Mouse (Mus musculus) embryo, embryonic 9.5 days (tissue): Measurements from ENCODE around the gene Smim24.
A peak's percentile ranks its signal among the peaks of the same experiment; 100 is the strongest.

ENCODE experiments used
- DNase-seq: peaks from one replicate; pipeline ENCODE4 v3.0.0-alpha.2; 2017; ENCODE audit errors: extremely low spot score

The Smim24 gene

DNA sequence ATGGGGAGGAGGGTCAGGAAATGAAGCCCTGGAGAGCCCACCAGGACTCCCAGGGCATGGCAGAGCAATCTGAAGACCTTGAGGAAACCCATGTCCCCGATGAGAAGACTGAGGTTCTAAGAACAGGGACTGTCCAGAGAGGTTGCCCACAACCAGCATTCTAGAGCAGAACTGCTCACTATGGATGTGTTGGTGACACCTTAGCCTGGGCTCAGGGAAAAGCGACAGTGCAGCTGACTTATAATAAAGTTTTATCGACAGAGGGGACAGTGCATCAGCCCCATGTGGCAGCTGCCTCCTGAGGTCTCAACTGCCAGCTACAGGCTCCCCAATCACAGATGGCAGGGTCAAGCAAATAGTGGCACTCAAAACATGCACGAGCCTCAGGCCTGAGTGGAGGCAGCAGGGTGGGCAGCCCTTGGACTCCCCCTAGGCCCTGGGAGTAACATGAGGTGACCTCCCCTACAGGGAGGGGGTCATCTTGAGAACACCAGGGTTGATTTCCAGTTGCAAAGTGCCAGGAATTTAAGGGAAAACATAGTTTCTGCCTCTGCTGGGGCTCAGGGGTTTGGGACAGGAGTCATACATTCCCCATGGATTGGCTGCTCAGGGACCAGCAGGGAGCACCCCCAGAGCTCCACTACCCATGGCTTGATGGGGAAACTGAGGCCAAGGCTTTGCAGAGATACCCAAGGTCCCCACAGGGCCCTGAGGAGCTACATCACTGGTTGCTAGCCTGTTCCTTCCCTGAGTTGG lies 28.4 kb downstream of the Smim24 start:
- no peak for DNase-seq

DNA sequence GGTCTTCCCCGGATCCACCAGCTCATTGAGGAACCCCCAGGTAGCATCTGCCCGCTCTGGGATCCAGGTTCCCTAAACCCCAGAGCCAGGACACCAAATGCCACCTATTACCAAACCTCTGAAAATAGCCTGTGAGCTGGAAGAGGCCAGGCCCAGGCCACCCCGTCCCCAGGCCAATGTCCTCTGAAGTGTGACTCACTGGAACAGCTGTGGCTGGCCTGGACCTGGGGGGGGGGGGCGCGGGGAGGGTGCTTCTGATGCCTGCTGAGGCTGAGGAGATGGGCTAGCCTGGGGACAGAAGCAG lies 28.9 kb downstream of the Smim24 start:
- DNase-seq: no peak

DNA sequence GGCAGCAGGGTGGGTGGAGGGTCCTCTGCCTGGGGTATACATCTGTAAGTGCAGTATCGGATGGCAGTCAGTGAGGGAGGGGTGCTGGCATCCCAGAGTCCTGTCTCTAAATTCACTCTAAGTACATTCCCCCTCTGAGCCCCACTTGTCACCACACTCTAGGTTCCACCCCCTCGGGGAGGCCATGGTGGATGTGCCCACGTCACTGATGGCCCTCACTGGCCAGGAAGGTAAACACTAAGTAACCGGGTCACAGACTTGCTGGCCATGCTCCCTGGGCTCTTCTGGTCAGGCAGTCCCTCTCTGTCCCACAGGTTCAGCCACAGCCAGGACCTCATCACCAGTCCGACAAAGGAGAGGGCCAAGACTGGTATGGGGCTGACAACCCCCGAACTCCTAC lies 29.3 kb downstream of the Smim24 start:
- no peak for DNase-seq

DNA sequence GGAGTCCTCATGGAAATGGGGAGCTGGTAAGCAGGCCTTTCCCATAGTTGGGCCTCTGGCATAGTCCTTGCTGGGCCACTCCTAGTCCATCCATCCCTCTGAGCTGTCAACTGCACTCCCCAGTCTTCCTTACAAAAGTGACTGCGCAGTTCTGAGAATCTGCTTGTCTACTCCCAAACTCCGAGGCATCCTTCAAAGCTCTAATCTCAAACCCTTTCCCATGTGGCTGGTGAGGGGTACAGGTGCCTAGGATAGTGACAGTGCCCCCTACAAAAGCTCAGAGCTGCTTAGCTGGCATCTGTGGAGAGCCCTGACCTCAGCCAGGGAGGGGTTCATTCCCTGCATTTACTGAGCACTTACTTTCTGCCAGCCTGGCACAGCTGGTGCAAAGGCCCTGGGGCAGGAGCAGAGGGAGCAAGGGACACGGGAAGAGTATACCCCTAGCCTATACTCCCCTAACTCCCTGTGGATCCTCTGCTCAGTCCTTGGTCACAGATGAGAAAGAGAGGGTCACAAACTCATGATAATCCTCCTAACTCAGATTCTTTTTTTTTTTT lies 29.9 kb downstream of the Smim24 start:
- DNase-seq: no peak

DNA sequence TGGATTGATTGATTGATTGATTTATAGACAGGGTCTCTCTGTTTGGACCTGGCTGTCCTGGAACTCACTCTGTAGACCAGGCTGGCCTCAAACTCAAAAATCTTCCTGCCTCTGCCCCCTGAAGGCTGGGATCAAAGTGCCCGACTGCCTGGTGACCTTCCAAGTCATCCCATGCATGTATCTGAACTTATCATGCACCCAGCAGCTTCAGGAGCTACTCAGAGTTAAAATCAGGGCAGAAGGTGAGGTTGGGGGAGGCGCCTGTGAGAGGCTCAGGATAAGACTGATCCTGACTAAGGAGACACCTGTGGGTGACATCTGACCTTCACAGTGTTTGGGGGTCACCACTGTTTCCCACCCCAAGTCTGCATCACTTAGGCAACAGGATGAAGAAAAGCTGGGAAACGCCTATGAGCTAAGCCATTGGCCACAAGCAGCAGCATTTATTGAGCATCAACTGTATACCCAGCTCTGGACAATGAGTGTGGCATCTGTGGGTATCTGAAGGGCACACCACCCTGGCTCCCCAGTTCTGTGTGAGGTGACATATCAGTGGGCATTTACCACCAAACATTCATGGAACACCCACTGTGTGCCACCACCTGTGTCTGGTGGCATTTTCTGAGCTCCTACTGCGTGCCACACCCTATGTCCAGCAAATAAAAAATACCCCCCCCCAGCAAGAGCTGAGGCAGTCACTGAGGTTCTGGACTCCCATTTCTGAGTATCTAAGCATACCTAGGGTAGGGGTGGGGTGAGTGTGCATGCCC lies 30.8 kb downstream of the Smim24 start:
- DNase-seq: no peak

DNA sequence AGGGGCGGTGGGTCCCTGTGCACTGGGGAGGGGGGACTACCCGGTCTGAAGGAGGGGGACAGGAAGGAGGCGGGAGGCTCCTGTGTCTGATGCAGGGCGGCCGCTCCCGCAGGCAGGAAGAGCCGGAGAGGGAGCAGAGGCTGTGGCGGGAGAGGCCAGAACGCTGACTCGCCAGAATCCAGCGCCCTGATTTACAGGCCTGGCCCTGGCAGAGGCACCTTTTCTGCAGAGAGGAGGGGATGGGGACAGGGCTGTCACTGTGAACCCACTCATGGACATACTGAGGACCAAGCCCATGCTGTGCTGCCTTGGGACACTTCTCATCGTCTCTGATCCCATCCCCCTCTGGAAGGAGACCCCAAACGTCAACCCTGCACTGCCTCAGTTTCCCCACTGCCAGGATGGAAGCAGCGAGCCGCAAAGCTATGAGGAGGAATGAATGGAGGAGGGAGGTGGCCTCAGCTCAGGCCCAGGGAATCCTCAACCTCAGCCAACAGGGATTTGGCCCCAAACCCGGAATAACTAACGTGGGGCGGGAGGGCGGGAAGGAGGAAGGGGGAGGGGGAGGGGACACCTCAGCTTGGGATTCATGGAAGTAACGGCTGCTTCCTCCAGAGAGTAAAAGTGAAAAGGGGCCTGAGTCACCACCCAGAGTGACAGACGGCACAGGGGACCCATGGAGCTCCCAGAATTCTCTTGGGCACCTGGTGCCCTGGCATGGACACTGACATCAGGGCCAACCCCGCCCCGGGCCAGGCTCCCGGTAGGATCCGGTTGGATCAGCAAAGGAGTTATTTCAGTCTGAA lies 31.6 kb downstream of the Smim24 start:
- DNase-seq: peak; percentile 12

DNA sequence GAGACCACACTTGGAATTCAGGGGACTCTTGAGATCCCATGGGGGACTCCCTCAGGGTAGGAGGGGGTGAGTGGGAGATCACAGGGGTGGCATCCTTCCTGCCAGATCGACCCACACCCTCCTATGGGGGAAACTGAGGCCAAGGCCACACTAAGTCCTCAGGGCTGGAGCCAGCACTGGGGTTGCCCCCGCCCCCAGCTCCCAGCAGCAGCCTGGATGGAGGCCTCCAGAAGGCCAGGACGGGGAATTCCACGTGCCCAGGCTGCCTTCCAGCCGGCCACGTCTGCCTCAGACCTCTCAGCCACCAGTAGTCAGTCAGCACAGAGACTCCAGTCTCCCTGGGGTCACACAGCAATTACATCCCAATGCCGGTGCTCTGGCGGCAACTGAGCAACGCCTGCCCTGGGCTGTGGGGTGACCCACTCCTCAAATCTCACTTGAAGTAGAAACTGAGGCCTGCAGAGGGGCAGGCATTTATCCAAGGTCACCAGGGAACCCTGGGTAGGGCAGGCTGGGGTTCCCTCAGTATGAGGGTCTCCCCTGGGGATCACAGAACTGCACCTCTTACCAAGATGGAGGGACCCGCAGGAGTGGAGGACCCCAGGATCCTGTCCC lies 32.5 kb downstream of the Smim24 start:
- peak; percentile 7 for DNase-seq

DNA sequence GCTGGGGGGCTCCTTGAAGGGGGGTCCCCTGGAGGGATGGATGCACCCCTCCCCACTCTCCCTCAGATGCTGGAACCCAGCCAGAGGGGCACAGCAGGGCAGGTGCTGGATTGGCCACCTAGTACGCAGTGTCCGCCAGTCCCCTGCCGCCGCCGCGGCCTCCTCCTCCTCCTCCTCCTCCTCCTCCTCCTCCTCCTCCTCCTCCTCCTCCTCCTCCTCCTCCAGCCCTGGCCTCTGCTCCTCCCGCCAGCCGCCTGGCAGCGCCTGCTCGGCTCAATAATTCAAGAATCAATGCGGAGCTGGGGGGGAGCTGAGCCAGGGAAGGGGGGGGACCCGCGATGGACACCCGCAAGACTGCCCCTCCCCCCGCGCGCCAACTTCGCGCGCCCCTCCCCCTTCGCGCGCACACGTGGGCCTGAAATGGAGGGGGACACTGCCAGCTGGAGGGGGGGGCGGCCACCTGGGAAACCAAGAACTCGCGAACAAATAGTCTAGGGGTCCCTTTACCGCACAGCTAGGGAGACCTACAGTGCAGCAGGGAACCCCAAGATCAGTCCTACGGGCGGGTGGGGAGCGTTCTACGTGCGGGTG lies 33.3 kb downstream of the Smim24 start:
- DNase-seq: peak; percentile 5

DNA sequence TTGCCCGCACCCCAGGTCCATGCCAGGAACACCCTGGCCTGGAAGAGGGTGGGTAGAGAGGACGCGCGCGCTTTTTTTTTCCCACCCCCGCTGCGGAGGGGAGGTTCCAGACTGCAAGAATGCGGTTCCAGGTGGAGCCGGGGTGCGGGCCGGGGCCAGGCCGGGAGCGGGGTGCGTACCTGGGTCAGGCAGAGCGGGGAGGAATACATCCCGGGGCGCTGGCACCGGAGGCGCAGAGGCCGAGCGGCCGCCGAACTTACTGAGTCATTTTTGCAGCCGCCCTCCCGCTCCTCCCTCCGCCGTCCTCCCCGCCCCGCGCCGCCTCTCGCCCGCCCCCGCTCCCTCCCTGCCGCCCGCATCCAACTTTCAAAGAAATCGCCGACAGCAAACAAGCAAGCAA lies 34.0 kb downstream of the Smim24 start:
- peak; percentile 9 for DNase-seq

DNA sequence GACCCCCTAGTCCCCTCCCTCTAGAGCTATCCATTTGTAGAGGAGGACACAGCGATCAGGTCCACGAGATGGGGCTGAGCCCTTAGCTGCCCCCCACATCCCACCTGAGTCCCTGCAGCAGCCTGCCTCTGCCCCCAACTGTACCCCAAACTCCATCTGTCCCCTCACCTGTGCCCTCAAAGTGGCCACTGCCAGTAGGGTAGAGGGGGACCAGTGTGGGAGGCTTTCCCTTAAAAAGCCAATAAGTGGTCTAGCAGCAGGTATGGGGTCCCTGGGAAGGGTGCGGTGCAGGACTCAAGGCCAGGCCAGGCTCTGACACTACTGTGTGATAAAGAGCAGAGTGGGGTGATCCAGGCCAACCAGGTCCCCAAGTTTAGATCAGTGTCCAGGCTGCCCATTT lies 34.5 kb downstream of the Smim24 start:
- DNase-seq: no peak

DNA sequence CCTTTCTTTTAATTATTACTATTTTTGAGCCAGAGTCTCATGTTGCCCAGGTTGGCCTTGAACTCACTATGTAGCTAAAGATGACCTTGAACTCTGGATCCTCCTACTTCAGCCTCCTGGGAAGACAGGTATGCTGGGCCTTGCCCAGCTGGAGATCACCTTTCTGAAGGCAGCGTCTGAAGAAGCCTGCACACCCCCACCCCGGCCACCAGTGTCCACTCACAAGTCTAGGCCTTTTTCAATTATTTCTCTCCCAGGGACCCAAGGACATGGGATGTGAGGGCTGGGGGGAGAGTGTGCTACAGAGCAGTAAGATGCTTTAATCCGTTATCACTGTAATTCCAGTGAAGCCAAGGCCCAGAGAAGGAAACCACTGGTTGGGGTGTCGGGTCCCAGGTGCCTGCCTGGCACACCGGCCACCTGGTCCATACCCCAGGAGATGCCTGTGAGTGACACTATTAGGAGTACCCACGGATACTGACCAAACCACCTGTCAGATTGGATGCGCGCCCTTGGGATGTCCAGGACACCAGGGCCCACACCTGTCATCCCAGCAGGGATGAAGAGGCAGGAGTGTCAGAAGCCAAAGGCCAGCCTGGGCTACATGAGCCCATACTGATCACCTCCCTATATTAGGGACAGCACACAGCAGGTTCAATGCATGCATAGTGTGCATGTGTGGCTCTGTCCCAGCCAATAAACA lies 35.1 kb downstream of the Smim24 start:
- DNase-seq: no peak

DNA sequence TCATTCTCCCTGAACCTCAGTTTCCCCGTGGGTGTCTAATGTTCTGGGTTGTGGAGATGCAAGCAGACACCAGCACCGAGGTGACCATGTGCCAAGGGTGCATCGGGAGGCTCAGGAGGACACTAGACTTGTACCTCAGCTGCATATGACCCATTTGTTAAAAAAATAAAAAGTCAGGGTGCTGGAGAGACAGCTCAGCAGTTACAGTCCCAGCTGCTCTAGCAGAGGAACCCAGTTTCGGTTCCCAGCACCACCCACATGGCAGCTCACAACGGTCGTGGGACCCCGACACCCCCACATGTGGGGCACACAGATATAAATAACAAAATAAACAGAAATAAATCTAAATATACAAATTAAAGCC lies 35.6 kb downstream of the Smim24 start:
- DNase-seq: no peak

DNA sequence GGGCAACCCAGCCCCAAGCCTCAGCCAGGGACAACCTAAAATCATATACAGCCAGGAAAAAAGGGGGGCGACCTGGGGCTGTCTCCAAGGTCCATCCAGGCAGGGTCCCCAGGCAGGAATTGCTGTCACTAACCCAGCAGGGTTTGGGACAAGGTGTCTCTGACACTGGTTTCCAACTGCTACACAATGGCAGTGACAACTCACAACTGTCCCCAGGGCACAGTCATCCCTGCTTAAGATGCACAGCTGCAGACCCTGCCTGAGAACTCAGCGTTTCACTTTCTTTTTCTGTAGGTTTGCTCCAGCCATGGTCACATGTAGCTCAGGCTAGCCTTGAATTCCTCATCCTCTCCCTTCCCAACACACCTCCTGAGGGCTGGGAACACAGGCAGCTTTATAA lies 36.2 kb downstream of the Smim24 start:
- no peak for DNase-seq

DNA sequence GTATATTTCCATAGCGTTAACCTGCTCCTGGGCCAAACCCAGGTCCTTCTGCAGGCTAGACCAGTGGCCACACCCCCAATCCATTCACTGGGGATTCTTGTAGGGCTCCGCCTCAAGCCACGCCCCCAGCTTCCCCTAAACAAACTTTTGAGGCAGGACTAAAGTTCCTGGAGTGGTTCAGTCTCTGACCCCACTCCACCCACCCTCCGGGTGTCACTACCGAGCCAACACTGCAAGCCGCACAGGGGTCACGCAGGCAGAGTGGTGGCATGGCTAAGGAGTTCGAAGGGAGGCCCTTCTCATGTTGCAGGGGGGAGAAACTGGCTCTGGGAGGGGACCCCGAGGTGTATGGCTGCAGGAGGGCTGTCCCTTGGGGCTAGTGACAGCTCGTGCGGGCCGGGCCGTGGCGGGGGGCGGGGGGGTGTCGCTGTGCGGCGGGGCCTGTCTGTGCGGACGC lies 36.8 kb downstream of the Smim24 start:
- DNase-seq: peak; percentile 79

DNA sequence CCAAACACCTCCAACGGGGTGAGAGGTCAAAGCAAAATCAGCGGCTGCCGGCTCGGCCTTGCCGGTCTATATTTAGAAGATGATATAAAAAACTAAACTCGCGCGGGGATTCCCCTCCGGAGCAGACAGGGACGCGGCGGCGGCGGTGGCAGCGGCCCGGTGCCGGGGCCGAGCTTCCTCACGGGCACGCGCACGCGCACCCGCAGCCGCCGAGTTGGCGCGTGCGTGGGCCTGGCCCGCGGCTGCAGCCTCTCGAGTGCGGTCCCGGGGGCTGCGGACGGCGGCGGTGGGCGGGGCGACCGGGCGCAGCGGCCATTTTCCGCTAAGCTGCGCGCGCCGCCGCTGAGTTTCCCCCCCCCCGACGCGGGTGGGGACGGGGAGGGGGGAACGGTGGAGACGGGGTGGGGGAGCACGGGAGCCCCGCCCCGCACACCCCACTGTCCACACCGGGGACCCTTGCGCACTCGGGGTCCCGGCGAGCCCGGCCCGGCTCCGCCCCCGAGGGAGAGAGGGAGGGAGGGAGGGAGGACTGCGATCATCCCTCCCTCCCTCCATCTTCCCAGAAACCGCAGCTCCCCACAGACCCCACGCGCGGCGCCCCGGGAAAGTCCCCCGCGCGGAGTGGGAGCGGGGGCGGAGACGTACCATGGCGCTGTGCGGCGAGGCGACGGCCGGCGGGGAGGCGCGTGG lies 37.4 kb downstream of the Smim24 start:
- DNase-seq: peak; percentile 81

DNA sequence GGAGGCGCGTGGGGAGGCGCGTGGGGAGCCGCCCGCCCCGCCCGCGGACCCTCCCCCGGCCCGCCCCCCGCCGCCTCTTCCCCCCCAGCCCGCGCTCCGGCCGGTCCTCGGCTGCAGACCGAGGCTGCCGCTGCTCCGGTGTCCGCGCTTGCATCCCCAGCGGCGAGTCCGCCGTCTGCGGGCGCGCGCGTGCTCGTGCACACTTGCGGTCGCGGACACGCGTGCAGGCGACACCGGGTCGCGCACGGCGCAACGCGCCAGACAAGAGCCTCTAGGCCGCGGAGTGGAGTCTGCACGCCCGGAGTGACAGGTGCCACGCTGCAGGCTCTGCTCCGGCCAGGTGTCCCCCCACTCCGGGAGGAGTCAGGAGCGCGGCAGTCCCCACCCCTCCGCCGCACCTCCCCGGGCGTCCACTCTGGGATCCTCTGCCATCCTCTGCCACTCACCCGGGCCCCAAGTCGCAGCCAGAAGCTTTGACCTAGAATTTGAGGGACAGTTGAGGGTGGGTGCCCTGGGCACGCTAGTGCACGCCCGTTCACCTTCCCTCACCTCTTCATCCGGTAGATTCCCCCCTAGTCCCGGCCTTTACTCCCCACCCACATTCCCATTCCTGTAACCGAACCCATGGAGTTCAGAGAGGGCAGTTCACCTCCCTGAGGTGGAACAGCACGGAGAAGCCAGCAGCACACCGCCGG lies 38.1 kb downstream of the Smim24 start:
- no peak for DNase-seq

DNA sequence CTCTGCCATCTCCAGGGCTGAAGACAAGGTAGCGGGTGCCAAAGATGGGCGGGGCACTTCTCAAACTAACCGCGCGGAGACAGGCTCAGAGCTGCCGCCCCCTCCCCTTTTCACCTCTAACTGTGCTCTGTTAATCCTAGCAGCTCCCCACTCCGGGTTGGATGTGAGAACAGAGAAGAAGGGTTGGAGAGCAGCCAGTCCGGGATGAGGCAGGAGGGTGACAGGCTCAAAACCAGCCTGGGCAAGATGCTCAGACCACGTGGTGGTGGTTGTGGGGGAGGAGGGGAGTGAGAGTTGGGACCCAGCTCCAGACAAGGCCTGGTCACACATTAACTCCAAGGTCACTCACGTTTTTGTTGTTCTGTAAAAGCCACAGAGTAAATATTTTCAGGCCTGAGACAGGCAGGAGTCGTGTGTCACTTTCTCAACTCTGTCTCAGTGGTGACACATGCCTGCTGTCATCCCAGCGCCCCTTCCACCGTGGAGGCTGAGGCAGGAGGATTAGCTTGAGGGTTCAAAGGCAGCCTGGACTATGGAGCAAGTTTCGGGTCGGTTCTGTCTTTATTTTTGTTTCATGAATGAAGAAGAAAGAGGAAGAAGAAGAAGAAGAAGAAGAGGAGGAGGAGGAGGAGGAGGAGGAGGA lies 38.8 kb downstream of the Smim24 start:
- no peak for DNase-seq

DNA sequence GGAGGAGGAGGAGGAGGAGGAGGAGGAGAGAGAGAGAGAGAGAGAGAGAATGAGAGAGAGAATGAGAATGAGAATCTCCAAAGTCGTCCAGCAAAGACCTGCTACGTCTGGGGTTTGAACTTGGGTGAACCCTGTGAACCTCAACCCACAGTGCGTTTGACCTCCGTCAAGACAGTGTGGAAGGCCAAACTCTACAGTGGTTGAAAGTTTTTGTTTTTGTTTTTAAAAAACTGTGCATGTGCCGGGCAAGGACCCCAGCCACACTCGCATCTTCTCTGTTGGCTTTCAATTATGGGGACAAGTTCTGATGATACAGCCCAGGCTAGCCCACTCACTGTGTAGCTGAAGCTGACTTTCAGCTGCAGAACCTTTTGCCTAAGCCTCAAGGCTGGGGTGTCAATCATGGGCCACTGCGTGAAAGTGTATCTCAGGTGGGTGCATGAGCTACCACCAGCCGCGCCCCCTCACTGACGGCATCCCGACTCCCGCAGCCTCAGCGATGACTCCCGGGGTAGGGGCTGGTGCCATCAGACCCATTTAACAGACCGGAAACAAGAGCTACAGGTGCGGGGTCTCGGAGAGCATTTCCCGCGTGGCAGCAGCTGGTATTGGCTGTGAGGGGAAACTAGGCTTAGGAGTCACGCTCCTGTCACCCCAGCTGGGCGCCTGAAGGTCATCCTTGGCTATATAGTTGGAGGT lies 39.5 kb downstream of the Smim24 start:
- no peak for DNase-seq

DNA sequence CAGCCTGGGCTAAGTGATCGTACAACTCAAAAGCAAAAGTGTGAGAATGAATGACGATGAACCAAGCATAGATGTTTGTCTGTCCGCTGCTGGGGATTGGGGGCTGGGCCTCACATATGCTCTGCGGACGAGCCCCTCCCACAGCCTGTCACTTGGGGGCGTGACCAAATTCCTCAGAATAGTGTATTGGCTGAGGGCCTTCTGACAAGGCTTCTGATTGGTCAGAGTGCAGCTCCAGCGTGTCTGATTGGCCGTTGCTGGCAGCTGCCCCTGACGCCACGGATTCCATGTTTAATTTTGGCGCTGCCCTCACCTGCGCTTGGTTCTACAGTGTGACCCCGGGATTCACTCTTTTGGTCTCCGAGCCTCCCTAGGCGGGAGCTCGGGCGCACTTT lies 40.0 kb downstream of the Smim24 start:
- peak; percentile 77 for DNase-seq
